Mouse (Mus musculus) testis, adult 2 months (tissue): ENCODE results near the gene Acaca. TPM values are rescaled to one million over a fixed set of nuclear protein-coding genes. Genes with fewer than 3 reads are reported as not detected.

Source experiments
- H3K27ac ChIP-seq: fragments of 200-500 bp; 2 replicates; pipeline ENCODE4 v1.5.1; 2012; ENCODE audit warnings: low read depth, low read length; ENCODE audit not compliant: control insufficient read depth, insufficient read depth
- H3K27me3 ChIP-seq: fragments of 200-500 bp; 2 replicates; pipeline ENCODE4 v1.6.1; 2012; ENCODE audit warnings: mild to moderate bottlenecking, low read length, moderate library complexity; ENCODE audit not compliant: control insufficient read depth, insufficient read depth
- H3K36me3 ChIP-seq: fragments of 200-500 bp; 2 replicates; pipeline ENCODE4 v1.6.1; 2012; ENCODE audit warnings: mild to moderate bottlenecking, low read length; ENCODE audit not compliant: control insufficient read depth, insufficient read depth
- H3K4me1 ChIP-seq: fragments of 200-500 bp; 2 replicates; pipeline ENCODE4 v1.6.1; 2012; ENCODE audit warnings: low read length; ENCODE audit not compliant: control insufficient read depth, insufficient read depth
- H3K4me3 ChIP-seq: fragments of 200-500 bp; 2 replicates; pipeline ENCODE4 v1.5.1; 2012; ENCODE audit warnings: low read depth, mild to moderate bottlenecking, low read length, moderate library complexity, mixed read lengths; ENCODE audit not compliant: control insufficient read depth
- CTCF ChIP-seq: fragments of 200-500 bp; IDR thresholded peaks from 2 replicates; pipeline ENCODE4 v1.5.1; 2012; ENCODE audit warnings: low read depth, mild to moderate bottlenecking, inconsistent platforms, low read length, moderate library complexity; ENCODE audit not compliant: control insufficient read depth, insufficient read depth, insufficient replicate concordance
- POLR2A ChIP-seq: fragments of 200-500 bp; IDR thresholded peaks from 2 replicates; pipeline ENCODE4 v1.6.1; 2012; ENCODE audit warnings: low read depth, mild to moderate bottlenecking, inconsistent platforms, low read length, moderate library complexity; ENCODE audit not compliant: control insufficient read depth
- polyA plus RNA-seq: library from polyadenylated mRNA; depleted of rRNA; stranded (reverse); fragments of >200 nt; gene quantifications from 2 replicates; pipeline ENCODE4 v1.2.3, GENCODE M21; 2012

The Acaca gene
- polyA plus RNA-seq, 1 experiment: 11.2 TPM

DNA sequence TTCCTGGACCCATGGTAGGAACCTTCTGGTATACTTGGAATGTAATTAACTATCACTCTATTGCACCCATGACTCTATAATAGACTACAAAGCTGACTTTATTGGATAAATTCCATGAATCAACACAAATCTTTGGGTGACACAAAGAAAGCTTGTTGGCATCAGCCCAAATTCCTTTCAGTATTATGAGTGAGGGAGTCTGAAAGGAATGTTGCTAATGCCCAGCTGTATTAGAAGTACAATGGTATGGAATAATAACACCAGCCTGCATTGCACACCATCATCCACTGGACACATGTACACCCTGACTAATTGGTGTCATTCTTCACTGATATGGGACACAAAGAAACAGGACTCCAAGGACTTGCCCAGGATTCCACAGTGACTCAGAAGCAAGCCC, 28.3 kb upstream of the Acaca start:
- H3K4me3 ChIP-seq: no peak overlapping the region
- H3K27me3 ChIP-seq: no peaks in the 10 kb centered on the region
- TF ChIP-seq CTCF: no peak
- TF ChIP-seq POLR2A: no peak
- H3K36me3 ChIP-seq: no peaks in the 10 kb centered on the region
- H3K27ac ChIP-seq: no peak overlapping the region
- no peaks in the 10 kb centered on the region for H3K4me1 ChIP-seq

DNA sequence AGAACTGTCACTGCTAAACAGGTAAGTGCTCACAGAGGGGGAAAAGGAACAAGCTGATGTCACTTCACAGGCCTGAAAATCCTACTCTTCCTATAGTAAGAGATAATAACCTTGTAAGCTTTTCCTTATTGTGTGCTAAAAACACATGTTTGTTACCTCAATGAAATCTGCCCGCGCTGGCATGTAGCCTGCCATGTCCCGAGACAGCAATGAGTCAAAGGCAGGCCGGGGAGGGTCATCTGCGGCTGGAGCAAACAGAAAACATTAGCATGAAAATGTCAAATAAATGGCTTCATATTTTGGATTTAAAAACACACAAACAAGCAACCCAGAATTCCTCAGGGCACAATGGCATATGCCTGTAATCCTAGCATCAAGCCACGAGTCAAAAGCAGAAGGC, 25.4 kb upstream of the Acaca start:
- H3K27me3 ChIP-seq: no peaks in the 10 kb centered on the region
- no peak overlapping the region for H3K27ac ChIP-seq
- no peak overlapping the region for H3K4me3 ChIP-seq
- H3K4me1 ChIP-seq: no peaks in the 10 kb centered on the region
- no peak for TF ChIP-seq CTCF
- TF ChIP-seq POLR2A: no peak
- no peaks in the 10 kb centered on the region for H3K36me3 ChIP-seq

DNA sequence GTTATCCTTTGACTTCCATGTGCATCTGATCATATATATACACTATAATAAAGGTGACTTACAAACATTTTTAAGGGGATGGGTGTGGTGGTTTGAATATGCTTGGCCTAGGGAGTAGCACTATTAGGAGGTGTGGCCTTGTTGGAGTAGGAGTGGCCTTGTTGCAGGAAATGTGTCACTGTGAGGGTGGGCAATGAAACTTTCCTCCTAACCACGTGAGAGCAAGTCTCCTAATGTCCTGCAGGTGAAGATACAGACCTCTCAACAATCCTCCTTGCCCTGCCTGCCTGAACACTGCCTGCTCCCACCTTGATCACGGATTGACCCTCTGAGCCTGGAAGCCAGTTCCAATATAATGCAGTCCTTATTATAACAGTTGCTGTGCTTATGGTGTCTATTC, 22.3 kb upstream of the Acaca start:
- TF ChIP-seq POLR2A (no peak), CTCF (no peak)
- Histone ChIP-seq H3K27ac (no peak overlapping the region), H3K27me3 (no peaks in the 10 kb centered on the region), H3K4me3 (no peak overlapping the region), H3K4me1 (no peaks in the 10 kb centered on the region), H3K36me3 (no peaks in the 10 kb centered on the region)

DNA sequence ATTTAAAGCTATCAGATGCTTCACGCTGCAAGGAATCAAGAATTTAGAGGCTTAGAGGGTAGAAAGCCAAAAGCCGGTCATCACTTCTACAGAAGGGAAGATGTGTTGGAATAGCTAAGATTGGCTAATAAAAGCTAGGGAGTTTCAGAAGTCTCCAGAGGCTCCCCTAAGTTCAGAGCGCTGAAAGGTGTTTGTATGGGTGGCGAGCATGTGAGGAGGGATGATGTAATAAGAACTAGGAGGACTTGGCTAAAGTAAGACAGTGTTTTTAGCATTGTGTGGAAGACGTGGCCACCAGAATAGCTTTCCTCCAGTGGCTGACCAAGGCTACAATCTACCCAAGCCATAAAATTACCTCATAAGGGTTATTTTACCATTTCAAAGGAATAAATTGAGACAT, 15.8 kb upstream of the Acaca start:
- Histone ChIP-seq H3K27ac (no peak overlapping the region), H3K4me1 (no peaks in the 10 kb centered on the region), H3K36me3 (no peaks in the 10 kb centered on the region), H3K4me3 (no peak overlapping the region), H3K27me3 (no peaks in the 10 kb centered on the region)
- TF ChIP-seq CTCF: no peak
- TF ChIP-seq POLR2A: no peak

DNA sequence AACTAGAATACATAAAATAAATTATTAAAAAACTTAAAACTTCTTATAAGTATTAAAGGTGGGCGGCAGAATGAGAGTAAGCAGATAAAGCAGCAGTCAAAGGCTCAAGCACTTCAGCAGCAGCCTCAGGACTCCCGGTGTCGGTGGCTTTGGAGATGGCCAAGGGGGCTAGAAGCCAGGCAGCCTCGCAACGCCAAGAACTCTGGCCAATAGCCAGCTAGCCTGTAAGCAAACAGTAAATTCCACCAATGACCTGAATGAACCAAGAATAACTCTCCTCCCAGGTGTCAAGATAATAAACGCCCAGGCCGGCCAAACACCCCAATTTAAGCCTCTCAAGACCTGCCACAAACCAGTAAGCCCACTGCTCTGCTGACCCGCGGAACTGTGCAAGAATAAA, 13.8 kb upstream of the Acaca start:
- Histone ChIP-seq H3K27ac (no peak overlapping the region), H3K27me3 (no peaks in the 10 kb centered on the region), H3K4me1 (no peaks in the 10 kb centered on the region), H3K4me3 (no peak overlapping the region), H3K36me3 (no peaks in the 10 kb centered on the region)
- TF ChIP-seq POLR2A (no peak), CTCF (no peak)

GRCm38 (mm10) chr11:84116221-84116620, 13.3 kb upstream of the Acaca start:
- Histone ChIP-seq H3K27ac (no peak overlapping the region), H3K36me3 (no peaks in the 10 kb centered on the region), H3K4me3 (no peak overlapping the region), H3K27me3 (no peaks in the 10 kb centered on the region), H3K4me1 (no peaks in the 10 kb centered on the region)
- TF ChIP-seq POLR2A (no peak), CTCF (no peak)

DNA sequence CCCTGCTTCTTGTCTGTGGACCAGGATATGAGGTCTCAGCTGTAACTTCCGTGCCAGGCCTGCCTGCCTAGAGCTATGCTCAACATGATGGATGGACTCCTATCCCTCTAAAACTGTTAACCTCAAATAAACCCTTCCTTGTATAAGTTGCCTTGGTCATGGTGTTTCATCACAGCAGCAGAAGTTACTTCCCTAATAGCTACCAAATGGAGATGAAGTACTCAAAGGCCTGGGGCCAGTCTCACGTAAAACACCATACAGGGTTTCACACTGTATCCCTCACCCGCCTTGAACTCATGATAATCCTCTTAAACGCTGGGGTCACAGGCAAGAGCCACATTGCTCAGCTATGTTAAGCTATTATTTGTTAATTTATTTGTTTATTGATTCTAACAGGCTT, 12.0 kb upstream of the Acaca start:
- no peak overlapping the region for H3K4me3 ChIP-seq
- H3K4me1 ChIP-seq: no peaks in the 10 kb centered on the region
- H3K27me3 ChIP-seq: no peaks in the 10 kb centered on the region
- no peak for TF ChIP-seq POLR2A
- no peak for TF ChIP-seq CTCF
- no peak overlapping the region for H3K27ac ChIP-seq
- H3K36me3 ChIP-seq: no peaks in the 10 kb centered on the region
